Mouse (Mus musculus) spleen, embryonic (tissue): ENCODE measurements at regions not wholly inside any gene's neighbourhood (a gene's known extent, or its start where the extent isn't known, plus 50 kb on each side); places are given as distances from the start of the nearest gene placed in this dataset.

ENCODE experiments used
- CTCF ChIA-PET: fragments of 350-600 bp; sonication (Branson Sonifier 250); formaldehyde crosslinking; loops from one replicate; lab custom pipeline; 2022; lab: Charles Lee

- CTCF ChIA-PET = no interaction called here
These were observed 53.4 kb downstream of the Gm47996 start for GRCm38 (mm10) chr1:151263372-151263771.

- CTCF ChIA-PET = no interaction called here
These were observed 53.9 kb downstream of the Gm47996 start for GRCm38 (mm10) chr1:151263830-151264229.

GRCm38 (mm10) chr1:151264789-151265188 lies 54.9 kb downstream of the Gm47996 start:
- CTCF ChIA-PET = no interaction called here

- CTCF ChIA-PET = no interaction called here
These were observed 55.7 kb downstream of the Gm47996 start for GRCm38 (mm10) chr1:151265590-151265989.

GRCm38 (mm10) chr1:151266703-151267102 lies 56.8 kb downstream of the Gm47996 start:
- CTCF ChIA-PET = no interaction called here

GRCm38 (mm10) chr1:151270691-151271090 lies 60.8 kb downstream of the Gm47996 start:
- CTCF ChIA-PET = no interaction called here

GRCm38 (mm10) chr1:151274306-151274705 lies 64.4 kb downstream of the Gm47996 start:
- CTCF ChIA-PET = no interaction called here

- CTCF ChIA-PET = no interaction called here
These were observed 65.7 kb downstream of the Gm47996 start for GRCm38 (mm10) chr1:151275581-151275980.

GRCm38 (mm10) chr1:151279955-151280354 lies 64.3 kb upstream of the Ivns1abp start:
- CTCF ChIA-PET = interaction anchor here (0.6 to 0.7 kb wide), 2 partner anchors 15 to 43 kb away, joined by 4 to 10 read pairs; no protein-coding TSS in a partner anchor

- CTCF ChIA-PET = interaction anchor here (0.6 kb wide), 1 partner anchor 1323 kb away, joined by 3 read pairs; no protein-coding TSS in a partner anchor
These were observed 59.2 kb upstream of the Ivns1abp start for GRCm38 (mm10) chr1:151285045-151285444.

GRCm38 (mm10) chr1:151287451-151287850 lies 56.8 kb upstream of the Ivns1abp start:
- CTCF ChIA-PET = no interaction called here

- CTCF ChIA-PET = no interaction called here
These were observed 55.2 kb upstream of the Ivns1abp start for GRCm38 (mm10) chr1:151289061-151289460.

GRCm38 (mm10) chr1:151289493-151290258 lies 54.6 kb upstream of the Ivns1abp start:
- CTCF ChIA-PET = no interaction called here

GRCm38 (mm10) chr1:151293311-151294050 lies 50.8 kb upstream of the Ivns1abp start:
- CTCF ChIA-PET = no interaction called here
